Mouse (Mus musculus): ENCODE results near the gene Asic4.

DNA sequence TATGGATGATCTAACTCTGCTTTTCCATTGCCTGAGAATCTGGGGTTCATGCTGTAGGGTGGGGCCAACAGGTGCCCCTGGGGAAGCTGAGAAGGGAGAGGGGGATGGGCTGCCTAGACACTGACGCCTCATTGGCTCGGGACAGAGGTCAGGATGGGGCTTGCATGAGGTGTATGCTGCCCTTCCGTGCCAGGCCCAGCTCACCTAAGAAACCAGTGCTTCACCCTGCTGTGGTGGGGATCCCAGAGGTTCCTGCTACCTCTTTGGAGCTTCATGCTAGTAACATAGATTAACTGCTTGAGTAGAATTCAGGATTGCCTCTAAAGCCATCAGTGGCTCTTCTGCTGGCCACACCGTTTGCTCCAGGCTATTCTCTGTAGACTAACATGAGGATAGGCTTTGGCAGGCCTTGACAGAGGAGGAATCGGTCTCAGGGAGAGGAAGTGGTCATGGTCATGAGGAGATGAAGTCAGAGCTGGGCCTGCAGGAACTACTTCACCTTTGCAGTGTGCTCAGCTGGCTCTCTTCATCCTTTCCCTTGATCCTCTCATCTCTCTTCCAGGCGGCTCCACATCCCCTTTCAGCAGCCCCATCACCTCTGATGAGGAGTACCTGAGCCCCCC, 49.6 kb upstream of the Asic4 start:
- TF ChIP-seq ZNF384 (IDR thresholded peaks at IDR 0.05; ENCODE audit: low read depth, low read length), result no peak
- TF ChIP-seq ELF1 (IDR thresholded peaks at IDR 0.05; ENCODE audit: low read depth, low read length), result no peak
- TF ChIP-seq MAFK (IDR thresholded peaks at IDR 0.05; ENCODE audit: borderline replicate concordance, low read depth, low read length), result no peak
- no peak for TF ChIP-seq EP300 (IDR thresholded peaks at IDR 0.05; ENCODE audit: low read depth in 1 of 2, low read length in 2 of 2)
- TF ChIP-seq NRF1 (IDR thresholded peaks at IDR 0.05; ENCODE audit: insufficient read depth, low read depth, low read length, poor library complexity, severe bottlenecking), result no peak
- no peak for TF ChIP-seq CTCF (IDR thresholded peaks at IDR 0.05 in 2 of 3, conservative IDR thresholded peaks at IDR 0.05 in 1 of 3; ENCODE audit: control insufficient read depth in 1 of 3, insufficient read depth in 1 of 3, low read depth in 2 of 3, low read length in 3 of 3, poor library complexity in 1 of 3, severe bottlenecking in 1 of 3)
- no peak for TF ChIP-seq MXI1 (IDR thresholded peaks at IDR 0.05; ENCODE audit: low read depth, low read length)
- no peak for TF ChIP-seq POLR2A (IDR thresholded peaks at IDR 0.05; ENCODE audit: control insufficient read depth in 1 of 2, insufficient read depth in 1 of 2, low read depth in 1 of 2, low read length in 2 of 2, poor library complexity in 1 of 2)
- TF ChIP-seq TBP (IDR thresholded peaks at IDR 0.05; ENCODE audit: low read depth, low read length), result no peak

Data from MEL (cell line).